Mouse (Mus musculus) ES-Bruce4 (cell line): ENCODE results near the gene Krtap4-2. TPM values are rescaled to one million over a fixed set of nuclear protein-coding genes. Genes with fewer than 3 reads are reported as not detected.
"Not testable (repeated sequence)": the region's sequence is repeated elsewhere in the genome, so short reads cannot be mapped to it uniquely, and the experiment has no call there.

Source experiments
- H3K27ac ChIP-seq: 2 replicates; pipeline ENCODE4 v1.5.1; 2012; ENCODE audit warnings: low read length, inconsistent platforms; ENCODE audit not compliant: insufficient read depth
- H3K27me3 ChIP-seq: 2 replicates; pipeline ENCODE4 v1.6.1; 2012; ENCODE audit warnings: mild to moderate bottlenecking, low read length, inconsistent platforms; ENCODE audit not compliant: control insufficient read depth, poor library complexity, insufficient read depth, severe bottlenecking
- H3K36me3 ChIP-seq: 2 replicates; pipeline ENCODE4 v1.6.1; 2012; ENCODE audit warnings: inconsistent platforms, mild to moderate bottlenecking, low read length, moderate library complexity; ENCODE audit not compliant: control insufficient read depth, poor library complexity, insufficient read depth, severe bottlenecking
- H3K4me1 ChIP-seq: one replicate; pipeline ENCODE4 v1.8.1; 2011; ENCODE audit warnings: low read length; ENCODE audit not compliant: control insufficient read depth, insufficient read depth
- H3K4me3 ChIP-seq: 2 replicates; pipeline ENCODE4 v1.5.1; 2011; ENCODE audit warnings: low read depth, mild to moderate bottlenecking, low read length
- H3K9ac ChIP-seq: 2 replicates; pipeline ENCODE4 v1.6.1; 2012; ENCODE audit warnings: low read depth, mild to moderate bottlenecking, inconsistent platforms; ENCODE audit not compliant: poor library complexity, severe bottlenecking
- H3K9me3 ChIP-seq: replicated peaks from 2 replicates; pipeline ENCODE4 v1.6.1; 2012; ENCODE audit warnings: mild to moderate bottlenecking, low read length, inconsistent platforms; ENCODE audit not compliant: control insufficient read depth, poor library complexity, insufficient read depth, severe bottlenecking
- CTCF ChIP-seq: IDR thresholded peaks from one replicate; pipeline ENCODE4 v1.8.1; 2011; ENCODE audit warnings: low read depth, low read length
- EP300 ChIP-seq: IDR thresholded peaks from 2 replicates; pipeline ENCODE4 v1.6.1; 2011; ENCODE audit warnings: low read depth, low read length; ENCODE audit not compliant: insufficient read depth
- POLR2A ChIP-seq: IDR thresholded peaks from one replicate; pipeline ENCODE4 v1.8.1; 2011; ENCODE audit warnings: low read length; ENCODE audit not compliant: insufficient read depth
- polyA plus RNA-seq: library from polyadenylated mRNA; stranded (reverse); fragments of >200 nt; gene quantifications from 2 replicates; pipeline ENCODE4 v1.2.4, GENCODE M21; 2011; ENCODE audit warnings: low read depth; ENCODE audit not compliant: missing spikeins, insufficient read depth, insufficient read length

The Krtap4-2 gene
- not detected in 2 replicates for polyA plus RNA-seq

DNA sequence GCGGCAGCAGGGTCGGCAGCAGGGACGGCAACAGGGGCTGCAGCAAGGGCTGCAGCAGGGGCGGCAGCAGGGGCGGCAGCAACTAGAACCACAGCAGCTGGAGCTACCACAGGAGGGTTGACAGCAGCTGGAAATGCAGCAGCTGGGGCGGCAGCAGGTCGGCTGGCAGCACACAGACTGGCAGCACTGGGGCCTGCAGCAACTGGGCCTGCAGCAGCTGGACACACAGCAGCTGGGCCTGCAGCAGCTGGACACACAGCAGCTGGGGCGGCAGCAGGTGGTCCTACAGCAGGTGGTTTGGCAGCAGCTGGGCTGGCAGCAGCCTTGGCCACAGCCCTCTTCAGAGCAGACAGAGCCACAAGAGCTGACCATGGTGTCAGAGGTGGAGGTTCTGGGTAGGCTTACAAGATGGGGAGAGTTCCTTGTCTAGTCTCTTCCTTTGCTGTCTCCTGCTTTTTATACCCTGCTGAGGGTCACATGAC is at the start of gene Krtap4-2:
Krtap4-2 (minus strand) TSS at position 432 of the 482 bp plus-strand sequence.
- Histone ChIP-seq H3K27ac (no peak within 1 kb of the TSS), H3K9ac (no peak within 1 kb of the TSS), H3K4me3 (no peak within 1 kb of the TSS), H3K27me3 (no peaks in the 10 kb centered on the region), H3K9me3 (no peaks in the 10 kb centered on the region), H3K4me1 (no peaks in the 10 kb centered on the region), H3K36me3 (no peaks in the 10 kb centered on the region)
- TF ChIP-seq CTCF = no peak
- no peak for TF ChIP-seq EP300
- no peak for TF ChIP-seq POLR2A

DNA sequence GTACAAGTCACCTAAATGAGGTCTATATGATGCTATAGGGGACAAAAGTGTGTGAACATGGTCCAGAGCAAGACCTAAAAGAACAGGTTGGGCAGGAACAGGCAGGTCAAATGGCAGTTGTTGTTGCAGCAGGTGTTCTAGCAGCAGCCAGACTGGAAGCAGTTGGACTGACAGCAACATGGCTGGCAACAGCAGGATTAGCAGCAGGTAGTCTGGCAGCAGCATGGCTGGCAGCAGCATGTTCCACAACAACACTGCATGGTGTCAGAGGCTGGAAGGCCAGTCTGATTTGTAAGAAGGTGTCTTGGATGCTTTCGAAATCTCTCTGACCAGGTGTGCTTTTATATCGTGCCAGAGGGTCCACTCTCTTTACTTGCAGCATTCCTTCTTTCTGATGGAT is 48.6 kb upstream of the Krtap4-2 start:
- Histone ChIP-seq H3K27ac (no peak overlapping the region), H3K9me3 (no peaks in the 10 kb centered on the region), H3K4me3 (no peak overlapping the region), H3K9ac (no peak overlapping the region), H3K27me3 (no peaks in the 10 kb centered on the region), H3K36me3 (no peaks in the 10 kb centered on the region), H3K4me1 (no peaks in the 10 kb centered on the region)
- TF ChIP-seq CTCF (no peak), EP300 (no peak), POLR2A (no peak)

DNA sequence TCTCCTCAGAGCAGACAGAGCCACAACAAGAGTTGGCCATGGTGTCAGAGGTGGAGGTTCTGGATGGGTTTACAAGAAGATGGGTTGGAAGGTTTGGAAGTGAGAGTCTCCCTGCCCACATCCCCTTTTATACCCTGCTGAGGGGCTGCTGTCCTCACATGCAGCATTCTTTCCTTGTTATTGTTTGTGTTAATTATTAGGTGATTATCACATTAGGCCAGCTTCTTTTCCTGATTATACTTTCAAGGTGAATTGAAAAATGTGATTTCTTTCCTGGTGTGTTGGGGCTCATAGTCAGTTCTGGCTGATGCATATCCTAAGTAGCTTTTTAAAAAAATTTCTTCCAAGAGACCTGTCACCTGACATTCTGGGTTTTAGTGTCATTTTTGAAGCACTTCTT is 31.0 kb upstream of the Krtap4-2 start, which contains the start of gene Krtap4-6:
Krtap4-6 (minus strand) TSS at position 101 of the 400 bp plus-strand sequence.
- no peak for TF ChIP-seq POLR2A
- no peak for TF ChIP-seq CTCF
- no peak for TF ChIP-seq EP300
- Histone ChIP-seq H3K27me3 (no peaks in the 10 kb centered on the region; the same call in 1 of the 2 replicates), H3K9me3 (no peaks in the 10 kb centered on the region), H3K9ac (no peak within 1 kb of the TSS), H3K4me1 (no peaks in the 10 kb centered on the region), H3K36me3 (no peaks in the 10 kb centered on the region), H3K4me3 (no peak within 1 kb of the TSS), H3K27ac (no peak within 1 kb of the TSS)

DNA sequence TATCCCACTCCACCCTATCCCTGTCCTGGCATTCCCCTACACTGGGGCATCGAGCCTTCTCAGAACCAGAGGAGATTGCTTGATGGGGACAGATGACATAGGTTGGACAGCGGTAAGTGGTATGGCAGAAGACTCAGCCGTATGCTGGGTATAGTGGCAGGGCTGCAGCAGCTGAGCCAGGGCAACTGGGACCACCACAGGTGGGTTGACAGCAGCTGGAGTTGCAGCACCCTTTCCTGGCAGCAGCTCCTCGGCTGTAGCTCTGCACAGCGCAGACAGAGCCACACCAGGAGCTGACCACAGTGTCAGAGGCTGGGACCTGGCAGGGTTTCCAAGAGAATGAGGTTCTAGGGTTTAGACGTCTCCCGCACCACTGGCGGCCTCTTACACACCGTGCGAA is 27.9 kb upstream of the Krtap4-2 start:
- Histone ChIP-seq H3K4me1 (no peaks in the 10 kb centered on the region), H3K36me3 (no peaks in the 10 kb centered on the region), H3K27ac (no peak overlapping the region), H3K9ac (no peak overlapping the region), H3K4me3 (no peak overlapping the region), H3K27me3 (no peaks in the 10 kb centered on the region; the same call in 1 of the 2 replicates), H3K9me3 (no peaks in the 10 kb centered on the region)
- no peak for TF ChIP-seq EP300
- TF ChIP-seq POLR2A = no peak
- TF ChIP-seq CTCF = no peak

DNA sequence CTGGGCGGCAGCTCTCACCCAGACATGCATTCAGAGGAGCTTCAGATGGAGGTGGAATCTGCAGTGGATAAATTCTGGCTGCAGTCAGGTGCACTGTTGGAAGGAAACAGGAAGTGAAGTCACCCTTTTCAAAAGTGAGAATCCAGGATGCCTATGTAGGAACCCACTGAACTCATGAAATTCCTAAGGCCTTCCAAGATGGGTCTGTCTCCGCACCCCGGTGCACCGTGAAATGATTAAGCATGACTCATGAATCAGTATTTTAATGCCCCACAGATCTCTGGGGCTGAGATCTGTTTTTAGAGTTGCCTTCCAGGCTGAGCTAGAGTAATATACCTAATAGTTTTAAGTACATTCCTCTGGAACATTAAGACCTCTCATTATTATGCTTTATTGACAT is 24.4 kb upstream of the Krtap4-2 start:
- TF ChIP-seq POLR2A = no peak
- TF ChIP-seq EP300 = no peak
- no peak for TF ChIP-seq CTCF

DNA sequence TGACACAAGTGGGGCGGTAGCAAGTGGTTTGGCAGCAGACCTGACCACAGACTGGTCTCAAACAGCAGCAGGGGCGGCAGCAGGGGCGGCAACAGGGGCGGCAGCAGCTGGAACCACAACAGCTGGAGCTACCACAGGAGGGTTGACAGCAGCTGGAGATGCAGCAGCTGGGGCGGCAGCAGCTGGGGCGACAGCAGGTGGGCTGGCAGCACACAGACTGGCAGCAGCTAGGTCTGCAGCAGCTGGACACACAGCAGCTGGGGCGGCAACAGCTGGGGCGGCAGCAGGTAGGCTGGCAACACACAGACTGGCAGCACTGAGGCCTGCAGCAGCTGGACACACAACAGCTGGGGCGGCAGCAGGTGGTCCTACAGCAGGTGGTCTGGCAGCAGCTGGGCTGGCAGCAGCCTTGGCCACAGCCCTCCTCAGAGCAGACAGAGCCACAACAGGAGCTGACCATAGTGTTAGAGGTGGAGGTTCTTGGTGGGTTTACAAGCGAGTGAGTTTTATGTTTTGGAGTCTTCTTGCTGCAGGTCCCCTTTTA is 23.7 kb upstream of the Krtap4-2 start, which contains the start of gene Gm11563:
Gm11563 (minus strand) TSS at position 494 of the 544 bp plus-strand sequence.
- H3K9me3 ChIP-seq, H3K4me3 ChIP-seq, H3K36me3 ChIP-seq, H3K4me1 ChIP-seq, H3K9ac ChIP-seq, H3K27ac ChIP-seq, H3K27me3 ChIP-seq: not testable (repeated sequence)

More for the DNA sequence above, 24.4 kb upstream of the Krtap4-2 start:
- Histone ChIP-seq H3K4me1 (peaks cover 2% of the 10 kb centered on the region), H3K9me3 (no peaks in the 10 kb centered on the region), H3K9ac (no peak overlapping the region), H3K27me3 (no peaks in the 10 kb centered on the region), H3K4me3 (no peak overlapping the region), H3K36me3 (no peaks in the 10 kb centered on the region), H3K27ac (no peak overlapping the region)
